Mouse (Mus musculus): ENCODE measurements at regions not wholly inside any gene's neighbourhood (a gene's known extent, or its start where the extent isn't known, plus 50 kb on each side); places are given as distances from the start of the nearest gene placed in this dataset.

GRCm38 (mm10) chr7:64058282-64058872 lies 95.3 kb upstream of the Trpm1 start:
- no peak for DNase-seq

- DNase-seq = peak; percentile 45
These were observed 95.8 kb upstream of the Trpm1 start for GRCm38 (mm10) chr7:64057873-64058272.

- DNase-seq = no peak
These were observed 97.1 kb upstream of the Trpm1 start for GRCm38 (mm10) chr7:64056498-64056897.

GRCm38 (mm10) chr7:64054996-64055395 lies 98.6 kb upstream of the Trpm1 start:
- DNase-seq = no peak

- DNase-seq = no peak
These were observed 99.9 kb upstream of the Trpm1 start for GRCm38 (mm10) chr7:64053766-64054165.

GRCm38 (mm10) chr7:64052400-64052799 lies 101.2 kb upstream of the Trpm1 start:
- peak; percentile 58 for DNase-seq

- no peak for DNase-seq
These were observed 102.7 kb upstream of the Trpm1 start for GRCm38 (mm10) chr7:64050826-64051401.

- DNase-seq = peak; percentile 63
These were observed 103.4 kb upstream of the Trpm1 start for GRCm38 (mm10) chr7:64050246-64050645.

- DNase-seq = peak; percentile 13
These were observed 104.3 kb upstream of the Trpm1 start for GRCm38 (mm10) chr7:64049183-64049965.

GRCm38 (mm10) chr7:64048452-64049182 lies 105.0 kb upstream of the Trpm1 start:
- DNase-seq = peak; percentile 79

- DNase-seq = no peak
These were observed 105.8 kb upstream of the Trpm1 start for GRCm38 (mm10) chr7:64047831-64048230.

GRCm38 (mm10) chr7:64045292-64045691 lies 106.6 kb upstream of the Klf13 start:
- no peak for DNase-seq

GRCm38 (mm10) chr7:64042978-64043377 lies 104.3 kb upstream of the Klf13 start:
- no peak for DNase-seq

GRCm38 (mm10) chr7:64041303-64041702 lies 102.6 kb upstream of the Klf13 start:
- DNase-seq = no peak

GRCm38 (mm10) chr7:64040026-64040737 lies 101.5 kb upstream of the Klf13 start:
- no peak for DNase-seq

- DNase-seq = no peak
These were observed 99.1 kb upstream of the Klf13 start for GRCm38 (mm10) chr7:64037701-64038231.

- DNase-seq = no peak
These were observed 97.4 kb upstream of the Klf13 start for GRCm38 (mm10) chr7:64036154-64036553.

GRCm38 (mm10) chr7:64035025-64035606 lies 96.4 kb upstream of the Klf13 start:
- DNase-seq = no peak

GRCm38 (mm10) chr7:64034493-64034892 lies 95.8 kb upstream of the Klf13 start:
- no peak for DNase-seq

GRCm38 (mm10) chr7:64033388-64033787 lies 94.7 kb upstream of the Klf13 start:
- no peak for DNase-seq

- DNase-seq = peak; percentile 55
These were observed 94.2 kb upstream of the Klf13 start for GRCm38 (mm10) chr7:64032921-64033354.

- no peak for DNase-seq
These were observed 91.9 kb upstream of the Klf13 start for GRCm38 (mm10) chr7:64030650-64031049.

All from heart, postnatal 4 days (tissue).